Mouse (Mus musculus) lung, embryonic 15.5 days (tissue): ENCODE results near the gene Cdsn. TPM values are rescaled to one million over a fixed set of nuclear protein-coding genes. Genes with fewer than 3 reads are reported as not detected.
A peak's percentile ranks its signal among the peaks of the same experiment; 100 is the strongest.
"Not testable (repeated sequence)": the region's sequence is repeated elsewhere in the genome, so short reads cannot be mapped to it uniquely, and the experiment has no call there.

Experiments used
- ATAC-seq: fragments of 200-750 bp; cut with Nextera tagmentation; 2 replicates; pipeline ENCODE4 v1.8.0; 2017; ENCODE audit warnings: moderate number of reproducible peaks, borderline replicate concordance; ENCODE audit not compliant: low FRiP score, low TSS enrichment; ENCODE audit errors: extremely low read depth
- H3K27ac ChIP-seq: fragments of 300-500 bp; sonication (generic); 2 replicates; pipeline ENCODE4 v1.5.1; 2015; ENCODE audit warnings: moderate library complexity, mild to moderate bottlenecking, inconsistent platforms
- H3K27me3 ChIP-seq: fragments of 300-500 bp; sonication (generic); 2 replicates; pipeline ENCODE4 v1.6.1; 2015; ENCODE audit warnings: inconsistent platforms
- H3K36me3 ChIP-seq: fragments of 300-500 bp; sonication (generic); 2 replicates; pipeline ENCODE4 v1.6.1; 2015; ENCODE audit warnings: inconsistent platforms
- H3K4me1 ChIP-seq: fragments of 300-500 bp; sonication (generic); 2 replicates; pipeline ENCODE4 v1.6.1; 2015; ENCODE audit warnings: inconsistent platforms
- H3K4me2 ChIP-seq: fragments of 300-500 bp; sonication (generic); 2 replicates; pipeline ENCODE4 v1.6.1; 2015; ENCODE audit warnings: inconsistent platforms, mild to moderate bottlenecking, moderate library complexity
- H3K4me3 ChIP-seq: fragments of 300-500 bp; sonication (generic); 2 replicates; pipeline ENCODE4 v1.5.1; 2015; ENCODE audit warnings: mild to moderate bottlenecking, inconsistent platforms
- H3K9ac ChIP-seq: fragments of 300-500 bp; sonication (generic); 2 replicates; pipeline ENCODE4 v1.6.1; 2015; ENCODE audit warnings: inconsistent platforms
- H3K9me3 ChIP-seq: fragments of 300-500 bp; sonication (generic); 2 replicates; pipeline ENCODE4 v1.6.1; 2016; ENCODE audit warnings: inconsistent platforms
- WGBS: fragments of 180-500 bp; shearing (Covaris S2); methylation state at CpG from one replicate; pipeline ENCODE4 v1.1.7; 2015; 5-methylcytosine and 5-hydroxymethylcytosine counted together
- polyA plus RNA-seq: library from polyadenylated mRNA; unstranded; fragments of >200 nt; fragmentation: Nextera tagmentation; extraction: Ambion mirVana; gene quantifications from 2 replicates; pipeline ENCODE4 v1.2.1, GENCODE M21; 2015

The Cdsn gene
- polyA plus RNA-seq: 0.08 TPM in 1 of 2 replicates, not detected in the other

GRCm38 (mm10) chr17:35551881-35552414 is at the start of gene Cdsn:
Cdsn (plus strand) TSS chr17:35552128.
- no peak for ATAC-seq
- no peak within 1 kb of the TSS for H3K27ac ChIP-seq
- WGBS: 79% methylated on average over 10 of the region's 10 CpGs
- H3K4me1 ChIP-seq: peaks cover 19% of the 10 kb centered on the region
- H3K9me3 ChIP-seq: no peaks in the 10 kb centered on the region
- H3K4me3 ChIP-seq: no peak within 1 kb of the TSS
- H3K36me3 ChIP-seq: no peaks in the 10 kb centered on the region
- H3K9ac ChIP-seq: no peak within 1 kb of the TSS
- H3K27me3 ChIP-seq: no peaks in the 10 kb centered on the region
- no peak within 1 kb of the TSS for H3K4me2 ChIP-seq

GRCm38 (mm10) chr17:35502226-35502625 is 49.7 kb upstream of the Cdsn start:
- 10% methylated on average over 6 of the region's 6 CpGs for WGBS
- H3K9me3 ChIP-seq: no peaks in the 10 kb centered on the region
- no peak for ATAC-seq
- no peak overlapping the region for H3K4me3 ChIP-seq
- no peak overlapping the region for H3K4me2 ChIP-seq
- no peak overlapping the region for H3K9ac ChIP-seq
- H3K4me1 ChIP-seq: no peaks in the 10 kb centered on the region
- no peaks in the 10 kb centered on the region for H3K36me3 ChIP-seq
- H3K27me3 ChIP-seq: peaks cover 11% of the 10 kb centered on the region
- no peak overlapping the region for H3K27ac ChIP-seq

DNA sequence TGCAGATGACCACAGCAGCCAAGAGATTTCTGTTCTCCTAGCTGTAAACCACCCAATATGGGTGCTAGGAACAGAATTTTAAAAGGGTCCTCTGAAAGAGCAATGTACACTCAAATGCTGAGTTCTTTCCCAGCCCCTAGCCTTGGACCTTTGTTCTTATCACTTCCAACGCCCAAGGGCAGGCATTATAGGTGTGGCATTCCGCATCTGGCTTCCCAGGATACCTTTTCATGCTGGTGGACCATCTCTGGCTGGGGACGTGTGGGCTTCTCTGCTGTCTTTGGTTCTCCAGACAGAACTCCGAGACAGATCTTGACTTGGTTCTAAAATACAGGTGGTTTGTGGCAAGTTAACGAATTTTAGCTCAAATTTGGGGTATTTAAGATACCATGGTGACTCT is 49.2 kb upstream of the Cdsn start:
- 46% methylated on average over 5 of the region's 5 CpGs for WGBS
- Histone ChIP-seq H3K27me3 (peaks cover 16% of the 10 kb centered on the region), H3K4me3 (no peak overlapping the region), H3K27ac (no peak overlapping the region), H3K4me1 (no peaks in the 10 kb centered on the region), H3K4me2 (no peak overlapping the region), H3K36me3 (no peaks in the 10 kb centered on the region), H3K9ac (no peak overlapping the region), H3K9me3 (no peaks in the 10 kb centered on the region)
- no peak for ATAC-seq

DNA sequence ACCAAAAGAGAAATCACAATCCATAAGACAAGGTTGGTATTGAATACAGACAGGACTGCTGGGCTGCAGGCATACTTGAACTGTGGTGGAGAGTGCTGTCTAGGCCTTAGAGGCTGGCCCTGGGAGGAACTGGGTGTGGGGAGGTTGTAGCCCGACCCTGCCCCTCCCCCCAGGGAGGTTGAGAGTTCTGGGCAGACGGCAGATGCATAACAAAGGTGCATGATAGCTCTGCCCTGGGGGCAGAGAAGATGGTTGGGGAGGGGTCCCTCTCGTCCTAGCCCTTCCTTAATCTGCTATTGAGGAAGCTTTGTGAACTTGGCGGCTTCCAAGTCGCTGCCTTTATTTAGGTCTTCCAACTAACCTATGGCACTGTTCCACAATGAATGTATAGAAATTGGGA is 48.1 kb upstream of the Cdsn start:
- Histone ChIP-seq H3K36me3 (no peaks in the 10 kb centered on the region), H3K27me3 (peaks cover 19% of the 10 kb centered on the region), H3K4me1 (no peaks in the 10 kb centered on the region), H3K9me3 (no peaks in the 10 kb centered on the region), H3K9ac (no peak overlapping the region), H3K4me3 (no peak overlapping the region), H3K27ac (no peak overlapping the region), H3K4me2 (no peak overlapping the region)
- 38% methylated on average over 5 of the region's 5 CpGs for WGBS
- ATAC-seq: no peak

- Histone ChIP-seq H3K27me3 (peaks cover 22% of the 10 kb centered on the region), H3K36me3 (no peaks in the 10 kb centered on the region), H3K4me2 (no peak overlapping the region), H3K27ac (no peak overlapping the region), H3K9me3 (no peaks in the 10 kb centered on the region), H3K4me1 (peaks cover 7% of the 10 kb centered on the region; the same call in 1 of the 2 replicates), H3K4me3 (no peak overlapping the region), H3K9ac (no peak overlapping the region)
- no peak for ATAC-seq
- WGBS: 31% methylated on average over 8 of the region's 8 CpGs
Measured at GRCm38 (mm10) chr17:35504628-35505481, 47.1 kb upstream of the Cdsn start.

- Histone ChIP-seq H3K27ac (no peak within 1 kb of the TSS), H3K4me3 (no peak within 1 kb of the TSS), H3K4me2 (no peak within 1 kb of the TSS), H3K9me3 (no peaks in the 10 kb centered on the region), H3K27me3 (peaks cover 22% of the 10 kb centered on the region), H3K9ac (no peak within 1 kb of the TSS), H3K36me3 (no peaks in the 10 kb centered on the region), H3K4me1 (peaks cover 7% of the 10 kb centered on the region; the same call in 1 of the 2 replicates)
- 61% methylated on average over 13 of the region's 13 CpGs for WGBS
- peak; percentile 8; the same call in 1 of the 2 replicates for ATAC-seq
Measured at GRCm38 (mm10) chr17:35505776-35506175, 46.2 kb upstream of the Cdsn start, which contains the start of gene Pou5f1. Pou5f1 (plus strand) TSS chr17:35506018.

- H3K36me3 ChIP-seq: no peaks in the 10 kb centered on the region
- no peak overlapping the region for H3K4me3 ChIP-seq
- no peak overlapping the region for H3K27ac ChIP-seq
- no peaks in the 10 kb centered on the region for H3K9me3 ChIP-seq
- H3K27me3 ChIP-seq: peaks cover 22% of the 10 kb centered on the region
- H3K9ac ChIP-seq: no peak overlapping the region
- ATAC-seq: no peak
- no peak overlapping the region for H3K4me2 ChIP-seq
- H3K4me1 ChIP-seq: peaks cover 7% of the 10 kb centered on the region; the same call in 1 of the 2 replicates
- 17% methylated on average over 10 of the region's 10 CpGs for WGBS
Measured at GRCm38 (mm10) chr17:35506881-35507280, 45.0 kb upstream of the Cdsn start.

- peaks cover 7% of the 10 kb centered on the region; the same call in 1 of the 2 replicates for H3K4me1 ChIP-seq
- peaks cover 4% of the 10 kb centered on the region; the same call in 1 of the 2 replicates for H3K36me3 ChIP-seq
- H3K27me3 ChIP-seq: peaks cover 22% of the 10 kb centered on the region
- H3K9me3 ChIP-seq: no peaks in the 10 kb centered on the region
- ATAC-seq: no peak
- no peak overlapping the region for H3K4me3 ChIP-seq
- 27% methylated on average over 13 of the region's 13 CpGs for WGBS
- H3K27ac ChIP-seq: no peak overlapping the region
- H3K9ac ChIP-seq: no peak overlapping the region
- H3K4me2 ChIP-seq: no peak overlapping the region
Measured at GRCm38 (mm10) chr17:35507556-35508260, 44.2 kb upstream of the Cdsn start.

DNA sequence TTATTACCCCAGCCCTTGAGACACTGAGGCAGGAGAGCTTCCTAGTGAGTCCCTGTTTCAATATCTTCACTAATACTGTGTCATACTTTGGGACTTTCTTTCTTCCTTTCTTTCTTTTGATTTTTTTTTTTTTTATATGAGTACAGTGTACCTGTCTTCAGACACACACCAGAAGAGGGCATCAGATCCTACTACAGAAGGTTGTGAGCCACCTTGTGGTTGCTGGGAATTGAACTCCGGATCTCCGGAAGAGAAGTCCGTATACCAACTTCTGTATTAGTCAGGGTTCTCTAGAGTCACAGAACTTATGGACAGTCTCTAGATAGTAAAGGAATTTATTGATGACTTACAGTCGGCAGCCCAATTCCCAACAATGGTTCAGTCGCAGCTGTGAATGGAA is 43.6 kb upstream of the Cdsn start:
- not testable (repeated sequence) for H3K9ac ChIP-seq, H3K4me2 ChIP-seq, H3K4me1 ChIP-seq, H3K9me3 ChIP-seq, H3K27ac ChIP-seq, H3K36me3 ChIP-seq, H3K4me3 ChIP-seq, ATAC-seq
- H3K27me3 ChIP-seq: peaks cover 22% of the 10 kb centered on the region
- 46% methylated on average over 5 of the region's 5 CpGs for WGBS

DNA sequence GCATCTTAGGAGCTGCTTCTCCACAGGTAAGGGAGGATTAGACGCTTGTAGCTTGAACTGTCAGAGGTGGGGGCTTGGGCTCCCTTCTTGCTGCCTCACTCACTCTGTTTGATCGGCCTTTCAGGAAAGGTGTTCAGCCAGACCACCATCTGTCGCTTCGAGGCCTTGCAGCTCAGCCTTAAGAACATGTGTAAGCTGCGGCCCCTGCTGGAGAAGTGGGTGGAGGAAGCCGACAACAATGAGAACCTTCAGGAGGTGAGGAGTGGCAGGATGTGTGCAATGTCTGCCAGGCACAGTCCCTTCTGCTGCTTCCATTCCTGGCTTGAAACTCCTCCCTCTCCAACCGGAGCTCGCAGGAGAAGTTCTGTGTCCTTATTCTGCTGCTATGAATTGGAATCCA is 42.6 kb upstream of the Cdsn start:
- ATAC-seq: peak; percentile 21; the same call in 1 of the 2 replicates
- H3K27ac ChIP-seq: no peak overlapping the region
- peaks cover 10% of the 10 kb centered on the region for H3K4me1 ChIP-seq
- WGBS: 11% methylated on average over 8 of the region's 8 CpGs
- peaks cover 22% of the 10 kb centered on the region for H3K27me3 ChIP-seq
- H3K4me2 ChIP-seq: no peak overlapping the region
- no peaks in the 10 kb centered on the region for H3K9me3 ChIP-seq
- H3K4me3 ChIP-seq: no peak overlapping the region
- no peak overlapping the region for H3K9ac ChIP-seq
- peaks cover 8% of the 10 kb centered on the region; the same call in 1 of the 2 replicates for H3K36me3 ChIP-seq

- Histone ChIP-seq H3K27ac (no peak overlapping the region), H3K4me1 (peaks cover 37% of the 10 kb centered on the region), H3K9ac (no peak overlapping the region), H3K4me3 (no peak overlapping the region), H3K36me3 (peaks cover 8% of the 10 kb centered on the region; the same call in 1 of the 2 replicates), H3K27me3 (peaks cover 4% of the 10 kb centered on the region; the same call in 1 of the 2 replicates), H3K9me3 (no peaks in the 10 kb centered on the region), H3K4me2 (no peak overlapping the region)
- ATAC-seq: no peak
- 94% methylated on average over 7 of the region's 7 CpGs for WGBS
Measured at GRCm38 (mm10) chr17:35512916-35513626, 38.9 kb upstream of the Cdsn start.
